Mouse (Mus musculus) midbrain, postnatal 0 days (tissue): ENCODE measurements around the gene Sec14l1. TPM values are rescaled to one million over a fixed set of nuclear protein-coding genes. Genes with fewer than 3 reads are reported as not detected.

Experiments used
- ATAC-seq: fragments of 200-750 bp; cut with Nextera tagmentation; 2 replicates; pipeline ENCODE4 v1.8.0; 2017; ENCODE audit warnings: moderate number of reproducible peaks, mild to moderate bottlenecking, moderate TSS enrichment, moderate library complexity; ENCODE audit not compliant: low FRiP score
- DNase-seq: peaks from one replicate; pipeline ENCODE4 v3.0.0-alpha.2; 2015; ENCODE audit warnings: low spot score
- H3K27ac ChIP-seq: fragments of 300-500 bp; sonication (generic); 2 replicates; pipeline ENCODE4 v1.5.1; 2014; ENCODE audit warnings: low read depth, mild to moderate bottlenecking, low read length, mixed read lengths
- H3K27me3 ChIP-seq: fragments of 300-500 bp; sonication (generic); 2 replicates; pipeline ENCODE4 v1.6.1; 2014; ENCODE audit warnings: low read length, control low read depth, mixed read lengths; ENCODE audit not compliant: insufficient read depth
- H3K36me3 ChIP-seq: fragments of 300-500 bp; sonication (generic); 2 replicates; pipeline ENCODE4 v1.6.1; 2014; ENCODE audit warnings: low read length, control low read depth, mixed read lengths; ENCODE audit not compliant: insufficient read depth
- H3K4me1 ChIP-seq: fragments of 300-500 bp; sonication (generic); 2 replicates; pipeline ENCODE4 v1.6.1; 2014; ENCODE audit warnings: mild to moderate bottlenecking, control low read depth, antibody characterized with exemption, low read length, mixed read lengths; ENCODE audit not compliant: insufficient read depth
- H3K4me2 ChIP-seq: fragments of 300-500 bp; sonication (generic); 2 replicates; pipeline ENCODE4 v1.6.1; 2014; ENCODE audit warnings: low read depth, mild to moderate bottlenecking, low read length, mixed read lengths; ENCODE audit not compliant: poor library complexity, severe bottlenecking
- H3K4me3 ChIP-seq: fragments of 300-500 bp; sonication (generic); 2 replicates; pipeline ENCODE4 v1.5.1; 2014; ENCODE audit warnings: low read depth, mild to moderate bottlenecking, low read length, moderate library complexity
- H3K9ac ChIP-seq: fragments of 300-500 bp; sonication (generic); replicated peaks from 2 replicates; pipeline ENCODE4 v1.6.1; 2014; ENCODE audit warnings: mild to moderate bottlenecking, low read length, moderate library complexity, mixed read lengths; ENCODE audit not compliant: poor library complexity, severe bottlenecking
- H3K9me3 ChIP-seq: fragments of 300-500 bp; sonication (generic); 2 replicates; pipeline ENCODE4 v1.6.1; 2016; ENCODE audit warnings: low read length, control low read depth
- CTCF ChIP-seq: IDR thresholded peaks from 2 replicates; pipeline ENCODE4 v1.5.1; 2016; ENCODE audit warnings: antibody characterized with exemption, mild to moderate bottlenecking
- WGBS: fragments of 180-500 bp; shearing (Covaris S2); extraction: QIAGEN DNeasy Blood & Tissue Kit; methylation state at CpG from one replicate; pipeline ENCODE4 v1.1.7; 2014; 5-methylcytosine and 5-hydroxymethylcytosine counted together
- polyA plus RNA-seq: library from polyadenylated mRNA; unstranded; fragments of >200 nt; fragmentation: Nextera tagmentation; extraction: Ambion mirVana; gene quantifications from 2 replicates; pipeline ENCODE4 v1.2.1, GENCODE M21; 2015
- total RNA-seq: library from RNA; depleted of rRNA; stranded (reverse); fragments of >200 nt; gene quantifications from 2 replicates; pipeline ENCODE4 v1.2.3, GENCODE M21; 2014

Sec14l1 gene
- total and polyA plus RNA-seq, 2 experiments from 2014 or later, result 49.2 to 71.1 TPM

DNA sequence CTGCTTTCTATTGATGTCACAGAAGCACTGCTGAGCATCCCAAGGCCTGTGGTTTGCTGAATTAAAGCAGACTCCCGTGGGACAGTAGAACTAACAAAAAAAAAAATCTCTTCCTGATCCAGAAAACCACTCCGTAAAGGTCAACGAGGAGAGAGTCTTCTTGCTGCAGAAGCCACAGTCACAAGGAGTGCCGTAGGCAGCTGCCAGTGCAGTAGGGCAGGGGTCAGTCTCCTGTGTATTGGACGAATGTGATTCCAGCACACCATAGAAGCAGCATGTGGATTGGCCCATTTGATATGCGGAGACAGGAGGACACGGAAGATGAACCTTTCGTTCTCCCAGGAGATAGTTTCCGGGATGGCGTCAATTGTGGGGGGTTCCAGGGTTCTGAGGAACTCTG is 28.8 kb upstream of the Sec14l1 start:
- DNase-seq (no peak), ATAC-seq (no peak)
- no peaks in the 10 kb centered on the region for H3K4me1 ChIP-seq
- H3K36me3 ChIP-seq, result no peaks in the 10 kb centered on the region
- H3K4me3 ChIP-seq, result no peak overlapping the region
- H3K27ac ChIP-seq, result no peak overlapping the region
- H3K4me2 ChIP-seq, result no peak overlapping the region
- no peak overlapping the region for H3K9ac ChIP-seq
- no peaks in the 10 kb centered on the region for H3K27me3 ChIP-seq
- 93% methylated on average over 10 of the region's 10 CpGs for WGBS
- TF ChIP-seq CTCF, result no peak
- no peaks in the 10 kb centered on the region for H3K9me3 ChIP-seq

GRCm38 (mm10) chr11:117087036-117087799 is 27.8 kb upstream of the Sec14l1 start:
- no peak overlapping the region for H3K4me3 ChIP-seq
- 90% methylated on average over 9 of the region's 9 CpGs for WGBS

DNA sequence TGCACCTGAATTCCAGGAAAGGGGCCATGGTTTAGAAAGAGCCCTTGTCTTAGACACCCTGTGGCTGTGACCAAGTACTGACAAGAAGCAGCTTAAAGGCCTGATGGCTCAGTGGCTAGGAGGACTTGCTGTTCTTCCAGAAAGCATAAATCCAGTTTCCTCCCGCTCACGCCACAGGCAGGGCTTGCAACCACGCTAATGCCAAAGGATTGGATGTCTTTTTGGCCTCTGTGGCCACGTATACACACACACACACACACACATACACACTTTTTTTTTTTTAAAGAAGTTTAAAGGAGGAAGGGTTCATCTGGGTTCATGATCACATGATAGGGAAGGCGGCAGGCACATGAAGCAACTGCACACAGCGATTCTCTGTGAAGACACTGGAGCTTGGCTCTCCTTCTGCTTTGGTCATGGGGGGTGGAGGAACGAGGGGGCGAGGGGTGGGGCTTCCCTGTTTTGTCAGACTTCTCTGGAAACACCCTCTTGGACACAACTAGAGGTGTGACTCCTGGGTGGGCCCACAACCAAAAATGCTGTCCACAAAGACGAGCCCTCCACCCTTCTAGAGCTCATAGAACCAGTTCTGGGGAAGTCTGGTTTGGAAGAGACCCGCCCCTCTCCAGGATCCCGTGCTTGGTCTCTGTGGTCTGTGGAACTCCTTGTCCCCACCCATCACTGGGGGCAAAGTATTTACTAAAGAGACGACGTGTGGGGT is 26.5 kb upstream of the Sec14l1 start:
- Histone ChIP-seq H3K36me3 (no peaks in the 10 kb centered on the region), H3K4me3 (no peak overlapping the region), H3K27ac (no peak overlapping the region), H3K9me3 (no peaks in the 10 kb centered on the region), H3K4me2 (no peak overlapping the region), H3K9ac (no peak overlapping the region), H3K27me3 (no peaks in the 10 kb centered on the region), H3K4me1 (no peaks in the 10 kb centered on the region)
- ATAC-seq (no peak), DNase-seq (no peak)
- TF ChIP-seq CTCF, result no peak
- WGBS, result 69% methylated on average over 13 of the region's 13 CpGs

More at GRCm38 (mm10) chr11:117087036-117087799, 27.8 kb upstream of the Sec14l1 start:
- Histone ChIP-seq H3K36me3 (no peaks in the 10 kb centered on the region), H3K9ac (no peak overlapping the region), H3K27ac (no peak overlapping the region), H3K4me1 (no peaks in the 10 kb centered on the region), H3K4me2 (no peak overlapping the region), H3K27me3 (no peaks in the 10 kb centered on the region), H3K9me3 (no peaks in the 10 kb centered on the region)
- TF ChIP-seq CTCF, result no peak
- ATAC-seq, result no peak
- DNase-seq, result no peak

DNA sequence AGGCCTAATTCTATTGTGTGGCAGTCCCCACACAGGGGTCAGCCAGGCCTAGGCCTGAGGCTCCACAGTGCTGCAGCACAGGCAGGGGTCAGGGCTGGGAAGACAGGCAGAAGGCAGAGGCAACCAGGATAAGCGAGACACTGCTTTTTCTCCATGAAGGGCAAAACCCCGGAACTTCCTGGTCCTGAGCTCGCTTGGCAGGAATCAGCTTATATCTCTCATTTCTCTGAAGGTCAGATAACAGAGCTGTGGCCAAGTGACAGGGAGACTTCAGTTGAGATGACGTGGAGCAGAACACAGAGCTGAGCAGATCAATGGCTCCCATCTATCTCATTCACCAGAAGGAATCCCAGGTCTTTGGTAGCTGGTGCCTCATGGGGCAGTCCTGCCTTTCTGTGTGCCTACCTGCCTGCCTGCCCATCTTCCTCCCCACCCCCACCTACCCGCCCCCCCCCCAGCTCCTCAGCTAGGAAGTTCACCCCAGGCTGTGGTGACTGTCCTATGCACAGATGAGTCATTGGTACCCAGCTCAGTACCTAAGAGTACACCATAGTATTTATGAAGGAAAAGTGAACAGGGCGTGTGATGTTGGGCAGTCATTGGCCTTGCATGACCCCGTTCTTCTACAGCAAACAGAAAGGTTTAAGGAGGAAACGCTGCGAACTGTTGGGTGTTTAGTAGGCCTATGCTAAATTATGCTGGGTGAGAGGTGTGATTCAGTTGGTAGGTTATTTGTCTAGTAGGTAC is 25.1 kb upstream of the Sec14l1 start:
- TF ChIP-seq CTCF, result no peak
- Histone ChIP-seq H3K4me1 (no peaks in the 10 kb centered on the region), H3K4me3 (no peak overlapping the region), H3K9ac (no peak overlapping the region), H3K4me2 (no peak overlapping the region), H3K27me3 (no peaks in the 10 kb centered on the region), H3K27ac (no peak overlapping the region), H3K36me3 (no peaks in the 10 kb centered on the region), H3K9me3 (no peaks in the 10 kb centered on the region)
- ATAC-seq, result no peak
- DNase-seq, result no peak
- WGBS, result 88% methylated on average over 9 of the region's 9 CpGs

GRCm38 (mm10) chr11:117091406-117091805 is 23.6 kb upstream of the Sec14l1 start:
- DNase-seq, result no peak
- no peak for TF ChIP-seq CTCF

More at GRCm38 (mm10) chr11:117091406-117091805, 23.6 kb upstream of the Sec14l1 start:
- no peak overlapping the region for H3K4me3 ChIP-seq
- no peak overlapping the region for H3K9ac ChIP-seq
- no peaks in the 10 kb centered on the region for H3K36me3 ChIP-seq
- H3K27me3 ChIP-seq, result no peaks in the 10 kb centered on the region
- H3K4me1 ChIP-seq, result no peaks in the 10 kb centered on the region
- no peaks in the 10 kb centered on the region for H3K9me3 ChIP-seq
- ATAC-seq, result no peak
- no peak overlapping the region for H3K4me2 ChIP-seq
- H3K27ac ChIP-seq, result no peak overlapping the region
- 63% methylated on average over 4 of the region's 4 CpGs for WGBS
